Mouse (Mus musculus): Measurements from ENCODE around the gene Slc9a4. TPM values are rescaled to one million over a fixed set of nuclear protein-coding genes. Genes with fewer than 3 reads are reported as not detected.
A peak's percentile ranks its signal among the peaks of the same experiment; 100 is the strongest.
"Not testable (repeated sequence)": the region's sequence is repeated elsewhere in the genome, so short reads cannot be mapped to it uniquely, and the experiment has no call there.

The Slc9a4 gene
- polyA plus RNA-seq, 1 experiment, result 0.20 TPM

DNA sequence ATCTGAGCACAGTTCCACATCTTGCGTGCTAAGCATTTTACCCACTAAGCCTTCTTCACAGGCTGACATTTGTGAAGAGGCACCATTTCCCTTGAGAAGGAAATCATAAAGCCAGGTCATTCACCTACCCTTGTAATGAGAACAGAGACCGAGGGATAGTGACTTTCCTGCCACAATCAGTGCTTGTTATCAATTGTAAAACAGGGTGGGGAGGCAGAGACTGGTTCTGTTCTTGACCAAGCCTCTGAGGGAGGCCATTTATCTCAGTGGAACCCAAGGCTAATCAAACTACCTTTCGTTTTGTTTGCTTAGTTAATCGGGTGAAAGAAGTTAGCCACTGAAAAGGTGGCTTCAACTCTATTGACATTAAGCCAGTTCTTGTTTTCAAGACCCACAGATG, 77.2 kb downstream of the Slc9a4 start:
- TF ChIP-seq POLR2A (IDR thresholded peaks at IDR 0.05; ENCODE audit: borderline replicate concordance, insufficient read depth, low read length) (no peak), CTCF (IDR thresholded peaks at IDR 0.05; ENCODE audit: borderline replicate concordance, insufficient read depth, low read depth, low read length) (no peak)
- H3K4me3 ChIP-seq (replicated peaks; ENCODE audit: insufficient read depth, low read depth, low read length), result no peak overlapping the region
- WGBS, result 89% methylated on average over 4 of the region's 4 CpGs

DNA sequence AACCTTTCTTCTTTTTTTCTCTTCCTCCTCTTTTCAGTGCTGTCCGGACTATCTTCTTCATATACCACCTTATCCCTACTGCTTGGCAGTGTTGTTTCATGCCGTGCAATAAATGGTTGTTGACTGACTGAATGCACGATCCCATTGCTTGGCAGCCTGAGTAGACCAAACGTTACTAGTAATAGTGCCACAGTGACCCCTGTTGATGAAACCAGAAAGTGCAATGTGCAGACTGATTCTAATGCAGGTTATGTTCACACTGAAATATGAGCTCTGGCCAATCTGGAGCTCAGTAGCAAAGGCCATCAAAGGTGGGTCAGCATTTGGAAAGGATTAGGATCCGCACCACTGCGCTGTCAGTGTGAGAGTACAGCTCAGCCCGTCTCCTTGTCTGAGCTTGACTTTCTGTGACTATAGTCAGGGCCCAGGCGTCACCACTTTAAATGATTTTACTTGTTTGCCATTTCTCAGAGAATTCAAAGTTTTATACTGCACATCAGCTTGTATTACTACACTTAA, 78.2 kb downstream of the Slc9a4 start:
- Histone ChIP-seq H3K4me1 (ENCODE audit: control insufficient read depth, insufficient read depth, low read length) (no peaks in the 10 kb centered on the region), H3K27ac (ENCODE audit: insufficient read depth, low read length) (no peak overlapping the region), H3K4me3 (replicated peaks; ENCODE audit: insufficient read depth, low read depth, low read length) (no peak overlapping the region), H3K27me3 (ENCODE audit: control insufficient read depth, insufficient read depth, low read length) (no peaks in the 10 kb centered on the region)
- no peak for TF ChIP-seq POLR2A (IDR thresholded peaks at IDR 0.05; ENCODE audit: borderline replicate concordance, insufficient read depth, low read length)
- TF ChIP-seq CTCF (IDR thresholded peaks at IDR 0.05; ENCODE audit: borderline replicate concordance, insufficient read depth, low read depth, low read length), result no peak
- WGBS, result 51% methylated on average over 8 of the region's 8 CpGs
- DNase-seq, result peak in 1 of 2 experiments; percentile 12

More for the DNA sequence above, 77.2 kb downstream of the Slc9a4 start:
- Histone ChIP-seq H3K27ac (ENCODE audit: insufficient read depth, low read length) (no peak overlapping the region), H3K27me3 (ENCODE audit: control insufficient read depth, insufficient read depth, low read length) (no peaks in the 10 kb centered on the region), H3K4me1 (ENCODE audit: control insufficient read depth, insufficient read depth, low read length) (no peaks in the 10 kb centered on the region)
- no peak for DNase-seq

DNA sequence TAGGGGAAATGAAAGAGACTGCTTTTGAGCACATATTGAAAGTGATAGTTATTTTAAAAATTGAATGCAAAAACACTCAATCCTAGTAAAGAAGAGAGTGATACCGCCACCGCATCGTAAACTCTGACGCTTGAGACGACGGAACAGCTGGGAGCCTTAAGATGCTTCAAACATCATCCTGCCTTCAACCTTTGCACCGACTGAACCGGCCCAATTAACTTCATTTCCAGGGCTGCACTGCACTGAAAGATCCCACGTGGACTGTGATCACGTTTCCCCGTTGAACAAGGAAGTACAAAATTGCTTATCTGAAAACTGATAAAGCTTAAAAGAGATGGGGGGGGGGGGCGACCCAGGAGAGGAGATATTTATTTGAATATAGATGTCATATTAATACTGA, 79.1 kb downstream of the Slc9a4 start:
- no peak for DNase-seq
- 82% methylated on average over 12 of the region's 12 CpGs for WGBS
- TF ChIP-seq CTCF (IDR thresholded peaks at IDR 0.05; ENCODE audit: borderline replicate concordance, insufficient read depth, low read depth, low read length) (no peak), POLR2A (IDR thresholded peaks at IDR 0.05; ENCODE audit: borderline replicate concordance, insufficient read depth, low read length) (no peak)
- no peak overlapping the region for H3K27ac ChIP-seq (ENCODE audit: insufficient read depth, low read length)
- H3K27me3 ChIP-seq (ENCODE audit: control insufficient read depth, insufficient read depth, low read length), result no peaks in the 10 kb centered on the region
- H3K4me1 ChIP-seq (ENCODE audit: control insufficient read depth, insufficient read depth, low read length), result no peaks in the 10 kb centered on the region
- H3K4me3 ChIP-seq (replicated peaks; ENCODE audit: insufficient read depth, low read depth, low read length), result no peak overlapping the region

DNA sequence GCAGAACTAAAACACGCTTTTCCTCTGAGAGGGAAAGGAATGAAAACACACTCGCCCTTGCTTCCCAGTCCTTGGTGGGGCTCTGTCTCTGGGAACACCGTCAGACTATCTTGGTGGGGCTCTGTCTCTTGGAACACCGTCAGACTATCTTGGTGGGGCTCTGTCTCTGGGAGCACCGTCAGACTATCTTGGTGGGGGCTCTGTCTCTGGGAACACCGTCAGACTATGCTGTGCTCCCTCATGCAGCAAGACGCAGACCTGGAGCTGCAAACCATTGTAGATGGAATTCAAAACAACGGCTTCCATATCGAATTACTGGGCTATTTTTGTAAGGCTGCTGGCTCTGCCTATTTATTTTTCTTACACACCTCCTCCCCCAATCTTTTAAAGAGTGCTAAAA, 79.6 kb downstream of the Slc9a4 start:
- Histone ChIP-seq H3K4me3 (replicated peaks; ENCODE audit: insufficient read depth, low read depth, low read length) (no peak overlapping the region), H3K4me1 (ENCODE audit: control insufficient read depth, insufficient read depth, low read length) (no peaks in the 10 kb centered on the region), H3K27me3 (ENCODE audit: control insufficient read depth, insufficient read depth, low read length) (no peaks in the 10 kb centered on the region), H3K27ac (ENCODE audit: insufficient read depth, low read length) (no peak overlapping the region)
- WGBS, result 67% methylated on average over 9 of the region's 9 CpGs
- no peak for TF ChIP-seq POLR2A (IDR thresholded peaks at IDR 0.05; ENCODE audit: borderline replicate concordance, insufficient read depth, low read length)
- no peak for TF ChIP-seq CTCF (IDR thresholded peaks at IDR 0.05; ENCODE audit: borderline replicate concordance, insufficient read depth, low read depth, low read length)
- DNase-seq, result no peak

DNA sequence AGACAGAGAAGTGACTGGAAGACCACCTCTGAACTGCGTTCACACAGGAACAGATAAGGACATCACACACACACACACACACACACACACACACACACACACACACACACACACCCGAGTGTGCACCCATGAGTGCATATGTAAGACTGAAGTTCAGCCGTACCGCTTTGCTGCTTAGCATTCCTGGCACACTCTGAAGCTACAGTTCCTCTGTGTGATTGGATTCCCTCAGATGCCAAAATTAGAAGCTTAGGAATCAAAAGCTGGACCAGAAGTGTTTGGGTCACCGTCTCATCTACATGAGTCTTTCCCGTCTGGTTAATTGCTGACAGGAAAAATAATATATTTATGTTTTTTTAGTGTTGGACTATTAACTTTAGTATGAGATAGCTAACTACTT, 81.0 kb downstream of the Slc9a4 start:
- TF ChIP-seq POLR2A (IDR thresholded peaks at IDR 0.05; ENCODE audit: borderline replicate concordance, insufficient read depth, low read length) (no peak), CTCF (IDR thresholded peaks at IDR 0.05; ENCODE audit: borderline replicate concordance, insufficient read depth, low read depth, low read length) (no peak)
- Histone ChIP-seq H3K4me3 (replicated peaks; ENCODE audit: insufficient read depth, low read depth, low read length) (no peak overlapping the region), H3K27me3 (ENCODE audit: control insufficient read depth, insufficient read depth, low read length) (no peaks in the 10 kb centered on the region), H3K4me1 (ENCODE audit: control insufficient read depth, insufficient read depth, low read length) (no peaks in the 10 kb centered on the region), H3K27ac (ENCODE audit: insufficient read depth, low read length) (no peak overlapping the region)
- DNase-seq, result no peak
- 64% methylated on average over 6 of the region's 6 CpGs for WGBS

DNA sequence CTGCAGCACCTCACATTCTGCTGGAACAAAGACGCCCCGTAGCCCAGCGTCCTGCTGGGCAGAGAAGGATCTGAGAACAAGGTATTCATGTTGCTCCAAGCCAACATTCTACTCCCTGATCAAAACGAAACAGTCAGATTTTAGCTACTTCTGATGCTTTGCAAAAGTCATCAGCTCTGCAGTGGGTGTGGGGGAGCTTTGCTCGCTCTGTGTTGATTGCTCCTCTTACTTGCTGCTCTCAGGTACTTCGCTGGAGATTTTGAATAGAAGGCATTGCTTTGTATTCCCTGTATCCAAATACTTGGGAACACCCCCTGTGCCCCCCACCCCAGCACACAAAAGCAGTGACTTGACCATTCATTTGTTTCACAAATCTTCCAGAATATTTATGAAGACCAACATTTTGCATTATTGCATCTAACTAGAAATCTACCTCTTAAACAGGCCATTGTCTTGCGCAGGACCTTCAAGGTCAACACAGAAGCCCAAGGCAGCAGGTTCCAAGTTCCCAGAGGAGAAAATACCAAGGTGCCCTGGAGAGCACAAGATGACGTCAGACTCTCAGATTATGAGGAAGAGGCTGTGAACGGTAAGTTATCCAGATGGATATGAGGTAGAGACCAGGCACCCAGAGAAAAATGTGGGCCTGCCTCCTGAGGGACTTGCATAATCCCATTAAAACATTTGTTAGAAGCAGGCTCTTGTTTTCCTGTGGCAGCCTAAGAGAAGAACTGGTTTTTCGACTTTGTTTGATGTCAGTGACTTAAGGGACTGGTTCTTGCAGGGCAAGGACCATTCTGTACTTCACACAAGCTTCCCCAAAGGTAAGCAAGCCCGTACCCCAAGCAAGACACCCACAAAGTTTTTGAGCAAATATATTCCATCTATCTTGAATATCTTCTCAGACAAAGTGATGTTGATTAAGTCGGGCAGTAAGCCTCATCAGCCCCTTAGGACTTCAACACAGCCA, 85.8 kb downstream of the Slc9a4 start:
- TF ChIP-seq CTCF (IDR thresholded peaks at IDR 0.05; ENCODE audit: borderline replicate concordance, insufficient read depth, low read depth, low read length), result no peak
- TF ChIP-seq POLR2A (IDR thresholded peaks at IDR 0.05; ENCODE audit: borderline replicate concordance, insufficient read depth, low read length), result no peak
- Histone ChIP-seq H3K27me3 (ENCODE audit: control insufficient read depth, insufficient read depth, low read length) (no peaks in the 10 kb centered on the region), H3K4me1 (ENCODE audit: control insufficient read depth, insufficient read depth, low read length) (no peaks in the 10 kb centered on the region), H3K4me3 (replicated peaks; ENCODE audit: insufficient read depth, low read depth, low read length) (no peak overlapping the region), H3K27ac (ENCODE audit: insufficient read depth, low read length) (no peak overlapping the region)
- DNase-seq, result no peak
- WGBS, result 49% methylated on average over 12 of the region's 12 CpGs

DNA sequence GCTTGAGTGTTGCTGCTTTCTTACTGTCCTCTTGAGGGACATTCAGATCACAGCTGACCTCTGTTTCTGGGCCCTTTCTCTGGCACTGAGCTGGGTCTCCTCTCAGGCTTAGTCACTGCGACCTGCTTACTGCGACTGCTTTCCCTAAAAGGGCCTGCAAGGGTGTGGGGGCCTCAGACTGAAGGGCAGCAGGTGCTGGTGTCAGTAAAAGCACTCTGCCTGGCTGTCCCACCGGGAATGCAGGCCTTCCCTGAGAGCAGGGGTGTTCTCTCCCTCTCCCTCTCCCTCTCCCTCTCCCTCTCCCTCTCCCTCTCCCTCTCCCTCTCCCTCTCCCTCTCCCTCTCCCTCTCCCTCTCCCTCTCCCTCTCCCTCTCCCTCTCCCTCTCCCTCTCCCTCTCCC, 87.6 kb downstream of the Slc9a4 start:
- not testable (repeated sequence) for H3K27ac ChIP-seq (ENCODE audit: insufficient read depth, low read length); H3K27me3 ChIP-seq (ENCODE audit: control insufficient read depth, insufficient read depth, low read length); H3K4me3 ChIP-seq (replicated peaks; ENCODE audit: insufficient read depth, low read depth, low read length); DNase-seq; H3K4me1 ChIP-seq (ENCODE audit: control insufficient read depth, insufficient read depth, low read length)
- 28% methylated on average over 3 of the region's 3 CpGs for WGBS

DNA sequence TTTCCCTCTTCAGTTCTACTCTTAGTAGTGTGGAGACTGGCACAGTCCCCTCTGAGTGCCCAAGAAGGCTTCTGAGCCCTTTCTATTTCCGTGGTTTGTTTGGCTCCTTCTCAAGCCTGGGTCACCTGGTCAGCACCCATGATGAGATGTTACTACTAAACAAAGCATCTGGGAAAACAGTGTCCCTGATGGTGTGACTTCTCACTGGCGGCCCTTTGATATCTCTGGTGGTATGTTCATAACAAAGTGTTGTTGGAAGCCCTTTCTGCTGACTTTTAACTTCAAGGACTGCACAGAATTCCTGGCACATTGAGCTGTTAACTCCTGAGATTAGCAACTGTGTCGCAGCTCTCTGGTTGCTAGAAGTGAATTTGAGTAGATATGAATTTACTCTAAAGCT, 90.1 kb downstream of the Slc9a4 start:
- no peaks in the 10 kb centered on the region for H3K27me3 ChIP-seq (ENCODE audit: control insufficient read depth, insufficient read depth, low read length)
- no peak overlapping the region for H3K27ac ChIP-seq (ENCODE audit: insufficient read depth, low read length)
- WGBS, result 84% methylated on average over 3 of the region's 3 CpGs
- no peaks in the 10 kb centered on the region for H3K4me1 ChIP-seq (ENCODE audit: control insufficient read depth, insufficient read depth, low read length)
- no peak for TF ChIP-seq CTCF (IDR thresholded peaks at IDR 0.05; ENCODE audit: borderline replicate concordance, insufficient read depth, low read depth, low read length)
- TF ChIP-seq POLR2A (IDR thresholded peaks at IDR 0.05; ENCODE audit: borderline replicate concordance, insufficient read depth, low read length), result no peak
- no peak overlapping the region for H3K4me3 ChIP-seq (replicated peaks; ENCODE audit: insufficient read depth, low read depth, low read length)
- no peak for DNase-seq
